ENCODE assay signal across 18 mouse cellular contexts in genomic region chr2:126640298-126640697, GRCm38 (mm10). TPM values are rescaled to one million over a fixed set of nuclear protein-coding genes. Genes with fewer than 3 reads are reported as not detected.
DNase-seq lines count a peak whose midpoint lies in the region; ATAC-seq and TF ChIP-seq lines count a peak whose summit lies in the region.
"Had no signal": no experiment of that assay in that cellular context is flagged by ENCODE, and none has a peak within 500 bp of the region (broad histone marks: within the 10 kb centered on the region; RNA-seq: fewer than 3 reads in every experiment).

No protein-coding gene starts in this region.

- peak; percentile 46 for TF ChIP-seq CTCF in heart, adult 2 months (IDR thresholded peaks at IDR 0.05)
- TF ChIP-seq CTCF in lung, embryonic 14.5 days (IDR thresholded peaks at IDR 0.05; ENCODE audit: low read depth), result peak; percentile 41; the same call in 1 of the 2 replicates
- TF ChIP-seq CTCF in stomach, postnatal 0 days (IDR thresholded peaks at IDR 0.05; ENCODE audit: low read depth), result peak; percentile 38

- H3K4me2 ChIP-seq in lung, embryonic 14.5 days, result no peak overlapping the region
- no peak overlapping the region for H3K4me2 ChIP-seq in stomach, postnatal 0 days (replicated peaks; ENCODE audit: low read depth)
- H3K4me2 ChIP-seq: forebrain, embryonic 13.5 days; heart, embryonic 13.5 days; liver, embryonic 15.5 days; midbrain, embryonic 11.5 days; neural tube, embryonic 15.5 days had no signal

- H3K36me3 ChIP-seq in heart, adult 2 months (ENCODE audit: control insufficient read depth, insufficient read depth, low read length), result no peaks in the 10 kb centered on the region; the same call in none of the 2 replicates
- peaks cover 65% of the 10 kb centered on the region for H3K36me3 ChIP-seq in lung, embryonic 14.5 days (ENCODE audit: insufficient read depth)
- peaks cover 10% of the 10 kb centered on the region; the same call in 1 of the 2 replicates for H3K36me3 ChIP-seq in stomach, postnatal 0 days (ENCODE audit: control insufficient read depth, insufficient read depth, low read length)

- intact Hi-C loops in heart, adult 2 months (cut with DNase I), result no loop called here

- H3K79me2 ChIP-seq in heart, adult 2 months (replicated peaks; ENCODE audit: control insufficient read depth, insufficient read depth, low read length), result no peaks in the 10 kb centered on the region

- H3K4me1 ChIP-seq in heart, adult 2 months (ENCODE audit: control insufficient read depth, insufficient read depth, low read length), result peaks cover 2% of the 10 kb centered on the region; the same call in 1 of the 2 replicates
- H3K4me1 ChIP-seq in lung, embryonic 14.5 days (ENCODE audit: insufficient read depth), result no peaks in the 10 kb centered on the region
- H3K4me1 ChIP-seq in stomach, postnatal 0 days (replicated peaks; ENCODE audit: control insufficient read depth, insufficient read depth), result no peaks in the 10 kb centered on the region
- H3K4me1 ChIP-seq: forebrain, embryonic 13.5 days; heart, embryonic 13.5 days; neural tube, embryonic 15.5 days had no signal

- no peak overlapping the region for H3K27ac ChIP-seq in heart, adult 2 months
- no peak overlapping the region for H3K27ac ChIP-seq in lung, embryonic 14.5 days (ENCODE audit: low read depth)
- no peak overlapping the region for H3K27ac ChIP-seq in stomach, postnatal 0 days (replicated peaks)
- H3K27ac ChIP-seq: forebrain, embryonic 13.5 days; heart, embryonic 13.5 days; liver, embryonic 15.5 days; neural tube, embryonic 15.5 days had no signal

- H3K9ac ChIP-seq in heart, adult 2 months (ENCODE audit: low read depth, low read length), result no peak overlapping the region
- no peak overlapping the region for H3K9ac ChIP-seq in lung, embryonic 14.5 days
- no peak overlapping the region for H3K9ac ChIP-seq in stomach, postnatal 0 days (ENCODE audit: low read length)
- H3K9ac ChIP-seq: forebrain, embryonic 13.5 days; heart, embryonic 13.5 days; liver, embryonic 15.5 days; neural tube, embryonic 15.5 days had no signal

- WGBS in heart, adult 2 months, result 90% methylated on average over 2 of the region's 2 CpGs
- 79% methylated on average over 2 of the region's 2 CpGs for WGBS in lung, embryonic 14.5 days
- 82% methylated on average over 2 of the region's 2 CpGs for WGBS in stomach, postnatal 0 days

- no peaks in the 10 kb centered on the region for H3K27me3 ChIP-seq in heart, adult 2 months (ENCODE audit: control insufficient read depth, insufficient read depth, low read length)
- H3K27me3 ChIP-seq in lung, embryonic 14.5 days (ENCODE audit: insufficient read depth, low read length), result no peaks in the 10 kb centered on the region
- no peaks in the 10 kb centered on the region for H3K27me3 ChIP-seq in stomach, postnatal 0 days (ENCODE audit: control insufficient read depth, insufficient read depth, low read length)
- H3K27me3 ChIP-seq: forebrain, embryonic 13.5 days; heart, embryonic 13.5 days; liver, embryonic 15.5 days; neural tube, embryonic 15.5 days had no signal

- TF ChIP-seq EP300 in heart, adult 2 months (IDR thresholded peaks at IDR 0.05; ENCODE audit: insufficient read depth, low read depth, low read length), result no peak
- TF ChIP-seq EP300 in stomach, postnatal 0 days (optimal IDR thresholded peaks at IDR 0.05), result no peak

- ATAC-seq in lung, embryonic 14.5 days (ENCODE audit: insufficient read depth), result no peak
- no peak for ATAC-seq in stomach, postnatal 0 days (ENCODE audit: low FRiP score, low TSS enrichment)
- ATAC-seq: forebrain, embryonic 13.5 days had no signal

- no peak for DNase-seq in heart, adult 2 months
- DNase-seq in heart, adult 18-20 months, result no peak
- DNase-seq in lung, embryonic 14.5 days, result no peak
- no peak for DNase-seq in lung, postnatal 14 days
- peak; percentile 25 for DNase-seq in ES-CJ7 (ENCODE audit: low read depth, low spot score)
- DNase-seq in stomach, postnatal 0 days (ENCODE audit: low spot score), result no peak
- no peak for DNase-seq in adrenal gland, adult 2 months
- DNase-seq: heart, postnatal 4 days; kidney, adult 9 months; left cerebral cortex, postnatal 4 days; lung, postnatal 4 days; right cerebral cortex, postnatal 25 days; thymus, postnatal 4 days had no signal

- no peak for TF ChIP-seq POLR2A in heart, adult 2 months (IDR thresholded peaks at IDR 0.05; ENCODE audit: insufficient read depth, low read depth, low read length)

- H3K4me3 ChIP-seq in heart, adult 2 months, result no peak overlapping the region
- no peak overlapping the region for H3K4me3 ChIP-seq in lung, embryonic 14.5 days (ENCODE audit: low read depth, low read length)
- H3K4me3 ChIP-seq in stomach, postnatal 0 days (ENCODE audit: low read depth, low read length), result no peak overlapping the region
- H3K4me3 ChIP-seq: forebrain, embryonic 13.5 days; heart, embryonic 13.5 days; liver, embryonic 15.5 days; neural tube, embryonic 15.5 days had no signal

- H3K9me3 ChIP-seq in lung, embryonic 14.5 days (ENCODE audit: low read depth, low read length), result no peaks in the 10 kb centered on the region
- H3K9me3 ChIP-seq in stomach, postnatal 0 days (ENCODE audit: control insufficient read depth, low read length), result no peaks in the 10 kb centered on the region
- H3K9me3 ChIP-seq: forebrain, embryonic 13.5 days; liver, embryonic 15.5 days; neural tube, embryonic 15.5 days had no signal

RNA-seq across cellular contexts. Expression of gene Hdc, which starts 21.2 kb away (rescaled TPM):
- 1 to 10 TPM in 1 of 2 experiments, under 1 TPM in 1; 0.81 to 1.4 TPM for total RNA-seq in heart, adult 2 months (2021)
- 2.3 and 3.3 TPM in 2 replicates for polyA plus RNA-seq in heart, adult 2 months (2012; rRNA removed)
- 1 to 10 TPM; 1.5 to 2.2 TPM for total RNA-seq in heart, adult 18-20 months (2021)
- polyA plus RNA-seq in lung, embryonic 14.5 days (2014; fragmentation: Nextera tagmentation; extraction: Ambion mirVana), result 1.4 and 2.1 TPM in 2 replicates
- 2.9 and 3.4 TPM in 2 replicates for polyA plus RNA-seq in stomach, postnatal 0 days (2015; fragmentation: Nextera tagmentation; extraction: Ambion mirVana)
- 10 to 100 TPM in 1 of 2 experiments, 1 to 10 TPM in 1; 2.0 to 51.8 TPM for total RNA-seq in adrenal gland, adult 2 months (2021)
- 6.9 and 10.2 TPM in 2 replicates for polyA plus RNA-seq in adrenal gland, adult 2 months (2012; rRNA removed)

RNA-seq across cellular contexts. Expression of gene Gabpb1, which starts 35.8 kb away (rescaled TPM):
- 10 to 100 TPM; 10.6 to 13.1 TPM for total RNA-seq in heart, adult 2 months (2021)
- 5.8 and 9.7 TPM in 2 replicates for polyA plus RNA-seq in heart, adult 2 months (2012; rRNA removed)
- total RNA-seq in heart, adult 18-20 months (2021), result 10 to 100 TPM in 1 of 2 experiments, 1 to 10 TPM in 1; 8.8 to 10.0 TPM
- polyA plus RNA-seq in lung, embryonic 14.5 days (2014; fragmentation: Nextera tagmentation; extraction: Ambion mirVana), result 66.3 and 68.3 TPM in 2 replicates
- 15.9 and 17.1 TPM in 2 replicates for polyA plus RNA-seq in stomach, postnatal 0 days (2015; fragmentation: Nextera tagmentation; extraction: Ambion mirVana)
- 10 to 100 TPM; 14.9 to 22.3 TPM for total RNA-seq in adrenal gland, adult 2 months (2021)
- polyA plus RNA-seq in adrenal gland, adult 2 months (2012; rRNA removed), result 1.9 and 4.1 TPM in 2 replicates
